Mouse (Mus musculus) embryonic facial prominence, embryonic 14.5 days (tissue): ENCODE results near the gene Sars. TPM values are rescaled to one million over a fixed set of nuclear protein-coding genes. Genes with fewer than 3 reads are reported as not detected.

Experiments
- ATAC-seq: fragments of 200-750 bp; cut with Nextera tagmentation; 2 replicates; pipeline ENCODE4 v1.8.0; 2017; ENCODE audit warnings: low read depth, moderate number of reproducible peaks, moderate TSS enrichment
- DNase-seq: peaks from one replicate; pipeline ENCODE4 v3.0.0-alpha.2; 2015; ENCODE audit warnings: low spot score
- H3K27ac ChIP-seq: fragments of 300-500 bp; sonication (generic); replicated peaks from 2 replicates; pipeline ENCODE4 v1.5.1; 2014; ENCODE audit warnings: low read depth, mild to moderate bottlenecking, low read length, moderate library complexity
- H3K27me3 ChIP-seq: fragments of 300-500 bp; sonication (generic); replicated peaks from 2 replicates; pipeline ENCODE4 v1.6.1; 2014; ENCODE audit warnings: low read length; ENCODE audit not compliant: control insufficient read depth, insufficient read depth
- H3K36me3 ChIP-seq: fragments of 300-500 bp; sonication (generic); 2 replicates; pipeline ENCODE4 v1.6.1; 2014; ENCODE audit warnings: low read length, mixed read lengths; ENCODE audit not compliant: control insufficient read depth, insufficient read depth
- H3K4me1 ChIP-seq: fragments of 300-500 bp; sonication (generic); 2 replicates; pipeline ENCODE4 v1.6.1; 2014; ENCODE audit warnings: antibody characterized with exemption, low read length; ENCODE audit not compliant: control insufficient read depth, insufficient read depth
- H3K4me2 ChIP-seq: fragments of 300-500 bp; sonication (generic); 2 replicates; pipeline ENCODE4 v1.6.1; 2014; ENCODE audit warnings: low read depth, mild to moderate bottlenecking, low read length, moderate library complexity, mixed read lengths
- H3K4me3 ChIP-seq: fragments of 300-500 bp; sonication (generic); 2 replicates; pipeline ENCODE4 v1.5.1; 2014; ENCODE audit warnings: low read depth, mild to moderate bottlenecking, low read length
- H3K9ac ChIP-seq: fragments of 300-500 bp; sonication (generic); 2 replicates; pipeline ENCODE4 v1.6.1; 2014; ENCODE audit warnings: low read depth, mild to moderate bottlenecking, low read length, moderate library complexity, mixed read lengths
- H3K9me3 ChIP-seq: fragments of 300-500 bp; sonication (generic); 2 replicates; pipeline ENCODE4 v1.6.1; 2016; ENCODE audit warnings: low read length; ENCODE audit not compliant: control insufficient read depth
- WGBS: fragments of 180-500 bp; shearing (Covaris S2); extraction: QIAGEN DNeasy Blood & Tissue Kit; methylation state at CpG from one replicate; pipeline ENCODE4 v1.1.7; 2014; 5-methylcytosine and 5-hydroxymethylcytosine counted together
- polyA plus RNA-seq: library from polyadenylated mRNA; unstranded; fragments of >200 nt; fragmentation: Nextera tagmentation; extraction: Ambion mirVana; gene quantifications from 2 replicates; pipeline ENCODE4 v1.2.1, GENCODE M21; 2014

The Sars gene
- polyA plus RNA-seq, 1 experiment from 2014 or later, result 111 TPM

DNA sequence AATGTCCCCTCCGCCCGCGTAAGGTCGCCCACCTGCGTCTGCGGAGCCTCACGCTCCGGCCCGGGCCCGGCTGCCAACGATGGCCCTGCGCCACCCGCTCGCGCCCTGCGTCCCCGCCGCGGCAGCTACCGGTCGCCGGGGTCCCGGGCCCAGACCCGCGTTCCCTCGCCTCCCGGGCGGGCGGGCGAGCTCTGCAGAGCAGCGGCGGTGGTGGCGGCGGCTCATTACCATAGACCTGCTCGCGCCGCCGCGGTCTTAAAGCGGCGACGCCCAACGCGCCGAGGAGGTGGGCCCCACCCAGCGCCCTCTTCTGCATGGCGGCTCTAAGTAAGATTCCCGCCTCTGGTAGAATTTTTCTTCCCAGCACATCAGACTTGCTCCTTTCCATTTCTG is 29.2 kb downstream of the Sars start:
- peaks cover 23% of the 10 kb centered on the region for H3K9me3 ChIP-seq
- ATAC-seq (peak; percentile 93), DNase-seq (peak; percentile 94)
- H3K27me3 ChIP-seq, result 0 out of 2 replicates have a peak, but pooled peaks cover 3% of the 10 kb centered on the region
- peak overlapping the region; percentile 73 for H3K9ac ChIP-seq
- peak overlapping the region; percentile 99 for H3K4me2 ChIP-seq
- peak overlapping the region; percentile 85 for H3K4me3 ChIP-seq
- H3K36me3 ChIP-seq, result peaks cover 25% of the 10 kb centered on the region
- H3K4me1 ChIP-seq, result peaks cover 10% of the 10 kb centered on the region
- peak overlapping the region; percentile 63 for H3K27ac ChIP-seq
- under 1% methylated on average over 24 of the region's 48 CpGs for WGBS

DNA sequence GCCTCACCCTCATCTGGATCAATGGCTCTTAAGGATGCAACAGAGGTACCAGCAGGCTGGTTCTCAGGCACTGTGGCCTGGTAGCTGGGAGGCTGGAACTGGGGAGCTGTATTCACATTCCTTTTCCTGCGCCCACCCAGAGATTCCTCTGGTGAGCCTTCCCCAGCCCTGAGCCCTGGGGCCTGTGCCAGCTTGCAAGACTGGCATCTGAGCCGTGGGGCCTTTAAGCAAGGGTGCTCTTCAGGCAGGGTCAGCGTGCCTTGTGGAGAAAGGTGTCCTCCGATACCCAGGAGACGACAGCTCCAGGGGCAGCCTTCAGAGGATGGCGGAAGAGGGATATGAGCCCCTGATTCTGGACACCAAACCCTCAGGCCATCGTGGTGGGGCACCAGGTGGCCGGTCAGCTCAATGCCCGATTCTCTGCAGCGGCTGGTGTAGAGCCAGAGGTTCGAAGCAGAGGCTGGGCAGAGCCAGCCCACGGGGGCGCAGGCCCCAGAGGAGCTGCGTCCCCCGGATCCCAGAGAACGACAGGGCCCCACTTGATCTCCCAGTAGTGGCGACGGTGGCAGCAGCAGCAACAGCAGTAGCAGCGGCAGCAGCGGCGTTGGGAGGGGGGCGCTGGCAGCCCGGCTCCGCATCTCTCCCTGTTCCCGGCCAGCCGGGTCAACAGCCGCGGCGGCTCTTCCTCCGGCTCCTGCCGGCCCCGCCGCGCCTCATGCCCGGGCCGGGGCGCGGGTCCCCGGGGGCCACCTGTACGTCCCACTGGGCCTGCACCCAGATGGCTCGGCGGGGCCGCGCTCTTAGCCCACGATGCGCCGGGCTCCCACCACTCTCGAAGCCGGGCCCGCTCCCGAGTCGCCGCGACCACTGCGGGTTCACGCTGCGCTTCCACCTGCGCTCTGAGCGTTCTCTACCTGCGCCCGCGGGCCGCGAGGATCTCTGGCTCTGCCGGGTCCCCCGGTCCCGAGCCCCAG is 29.9 kb downstream of the Sars start, which contains the start of gene Celsr2:
Gene Celsr2 (minus strand): TSS at position 696 of the 974 bp plus-strand sequence.
- peak; percentile 35 for DNase-seq

DNA sequence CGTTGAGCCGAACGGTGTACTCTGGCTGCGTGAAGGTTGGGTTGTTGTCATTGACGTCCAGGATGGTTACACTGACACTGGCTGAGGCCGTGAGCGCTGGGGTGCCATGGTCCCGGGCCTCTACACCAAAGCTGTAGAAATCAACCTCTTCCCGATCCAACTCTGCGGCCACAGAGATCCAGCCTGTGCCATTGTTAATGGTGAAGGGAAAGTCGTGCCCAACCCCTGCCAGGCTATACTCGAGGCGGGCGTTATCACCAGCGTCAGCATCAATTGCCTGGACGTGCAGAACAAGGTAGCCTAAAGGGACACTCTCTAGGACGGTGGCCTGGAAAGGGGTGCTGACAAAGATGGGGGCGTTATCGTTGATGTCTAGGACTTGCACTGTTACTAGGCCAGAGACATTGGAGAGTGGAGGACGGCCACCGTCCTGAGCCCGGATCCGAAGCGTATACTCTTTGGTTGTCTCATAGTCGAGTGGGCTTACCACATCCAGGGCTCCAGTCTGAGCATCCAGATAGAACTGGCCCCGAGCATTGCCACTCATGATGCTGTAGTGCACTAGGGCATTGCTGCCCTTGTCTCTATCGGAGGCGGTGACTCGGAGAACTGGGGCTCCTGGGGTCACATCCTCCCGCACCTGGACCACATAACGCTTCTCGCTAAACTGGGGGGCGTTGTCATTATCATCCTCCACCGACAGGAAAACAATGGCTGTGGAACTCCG is 31.2 kb downstream of the Sars start:
- no peak for ATAC-seq
- H3K27me3 ChIP-seq, result 0 out of 2 replicates have a peak, but pooled peaks cover 3% of the 10 kb centered on the region
- no peak overlapping the region for H3K27ac ChIP-seq
- WGBS, result 98% methylated on average over 35 of the region's 35 CpGs
- H3K9me3 ChIP-seq, result peaks cover 23% of the 10 kb centered on the region
- H3K4me2 ChIP-seq, result no peak overlapping the region
- peaks cover 25% of the 10 kb centered on the region for H3K36me3 ChIP-seq
- no peak for DNase-seq
- H3K4me1 ChIP-seq, result peaks cover 12% of the 10 kb centered on the region
- H3K9ac ChIP-seq, result no peak overlapping the region
- H3K4me3 ChIP-seq, result no peak overlapping the region

More for the DNA sequence above, 29.9 kb downstream of the Sars start, which contains the start of gene Celsr2:
- peaks cover 23% of the 10 kb centered on the region for H3K9me3 ChIP-seq
- H3K4me3 ChIP-seq, result peak within 1 kb of the TSS; percentile 85
- WGBS, result 19% methylated on average over 17 of the region's 67 CpGs
- H3K36me3 ChIP-seq, result peaks cover 25% of the 10 kb centered on the region
- H3K9ac ChIP-seq, result peak within 1 kb of the TSS; percentile 73
- H3K4me2 ChIP-seq, result peak within 1 kb of the TSS; percentile 99
- peak; percentile 30 for ATAC-seq
- peaks cover 12% of the 10 kb centered on the region for H3K4me1 ChIP-seq
- H3K27me3 ChIP-seq, result 0 out of 2 replicates have a peak, but pooled peaks cover 3% of the 10 kb centered on the region
- peak within 1 kb of the TSS; percentile 63 for H3K27ac ChIP-seq

DNA sequence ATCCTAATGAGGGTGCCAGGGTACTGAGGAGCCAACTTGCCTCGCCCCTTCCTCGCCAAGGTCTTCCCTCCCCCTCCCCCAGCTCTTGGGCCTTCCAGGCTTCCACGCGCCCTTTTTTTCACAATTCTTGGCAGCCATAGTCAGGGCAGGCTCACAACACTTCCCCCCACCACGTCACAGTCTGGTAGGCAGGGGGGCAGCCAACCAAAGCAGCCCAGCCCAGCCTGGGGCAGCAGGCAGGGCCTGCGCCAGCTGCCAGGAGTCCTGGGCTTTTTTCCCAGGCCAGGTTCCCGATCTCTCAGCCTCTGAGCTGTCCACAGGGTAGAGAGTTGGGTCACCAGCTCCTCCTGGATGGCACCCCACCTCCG is 33.3 kb downstream of the Sars start:
- H3K4me2 ChIP-seq, result peak overlapping the region; percentile 43
- WGBS, result 61% methylated on average over 7 of the region's 8 CpGs
- H3K9ac ChIP-seq, result peak overlapping the region; percentile 49
- peaks cover 27% of the 10 kb centered on the region for H3K36me3 ChIP-seq
- H3K27ac ChIP-seq, result peak overlapping the region; percentile 59; the same call in 1 of the 2 replicates
- 0 out of 2 replicates have a peak, but pooled peaks cover 3% of the 10 kb centered on the region for H3K27me3 ChIP-seq
- peaks cover 23% of the 10 kb centered on the region for H3K9me3 ChIP-seq
- ATAC-seq, result peak; percentile 47; the same call in 1 of the 2 replicates
- peak overlapping the region; percentile 10; the same call in 1 of the 2 replicates for H3K4me3 ChIP-seq
- DNase-seq, result peak; percentile 65
- peaks cover 12% of the 10 kb centered on the region for H3K4me1 ChIP-seq

DNA sequence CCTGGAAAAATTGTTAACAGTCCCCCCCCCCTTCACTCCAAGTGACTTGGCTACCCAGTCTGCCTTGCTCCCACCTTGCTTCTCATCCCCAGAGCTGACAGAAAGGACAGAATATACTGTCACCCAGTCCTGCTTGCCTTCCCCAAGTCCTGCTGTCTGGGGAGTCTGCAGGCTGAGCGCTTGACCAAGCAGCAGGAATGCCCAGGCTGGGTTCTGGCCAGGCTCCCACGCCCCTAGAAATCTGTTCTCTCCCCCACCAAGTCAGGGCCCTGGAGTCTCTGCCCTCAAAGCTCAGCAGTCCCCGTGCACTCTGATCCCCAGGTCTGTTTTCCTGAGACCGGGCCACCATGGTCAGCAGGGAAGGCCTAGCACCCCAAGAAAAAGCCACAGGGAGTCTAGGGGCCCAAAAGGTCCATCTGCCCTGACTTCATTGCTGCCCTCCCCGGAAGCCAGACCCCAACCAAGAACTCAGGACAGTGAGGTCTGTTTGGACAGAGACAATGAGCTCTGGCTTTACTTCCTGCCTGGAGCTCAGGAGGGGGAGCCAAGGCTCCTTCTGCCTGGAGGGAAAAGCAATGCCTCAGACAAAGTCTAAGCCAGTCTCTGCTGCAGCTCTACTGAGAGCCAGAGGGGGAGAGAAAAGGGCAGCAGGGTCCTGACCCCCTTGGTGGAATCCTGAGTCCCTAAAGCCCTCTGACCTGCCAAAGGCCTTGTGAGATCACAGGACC is 33.8 kb downstream of the Sars start:
- no peak for ATAC-seq
- Histone ChIP-seq H3K27ac (peak overlapping the region; percentile 59; the same call in 1 of the 2 replicates), H3K4me3 (peak overlapping the region; percentile 10; the same call in 1 of the 2 replicates), H3K4me2 (peak overlapping the region; percentile 43), H3K27me3 (0 out of 2 replicates have a peak, but pooled peaks cover 3% of the 10 kb centered on the region), H3K9ac (peak overlapping the region; percentile 49), H3K36me3 (peaks cover 31% of the 10 kb centered on the region), H3K9me3 (peaks cover 23% of the 10 kb centered on the region), H3K4me1 (peaks cover 12% of the 10 kb centered on the region)
- DNase-seq, result no peak
- 49% methylated on average over 5 of the region's 5 CpGs for WGBS

DNA sequence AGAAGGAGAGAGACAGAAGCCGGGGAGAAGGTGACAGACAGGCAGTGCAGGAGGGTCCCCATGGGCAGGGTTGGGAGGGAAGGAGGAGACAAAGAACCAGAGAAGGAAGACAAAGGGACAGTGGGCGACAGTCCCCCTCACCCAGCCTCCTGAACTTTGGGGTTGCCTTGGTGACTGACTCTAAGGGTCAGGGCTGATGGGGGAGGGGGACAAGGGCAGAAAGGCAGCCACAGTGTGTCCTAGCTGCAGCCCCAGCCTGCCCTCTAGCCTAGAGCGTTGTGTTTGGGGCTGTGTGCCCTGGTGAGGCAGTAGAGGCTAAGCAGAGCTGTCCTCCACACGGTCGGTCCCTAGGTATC is 34.7 kb downstream of the Sars start:
- H3K4me1 ChIP-seq, result peaks cover 12% of the 10 kb centered on the region
- H3K27me3 ChIP-seq, result 0 out of 2 replicates have a peak, but pooled peaks cover 3% of the 10 kb centered on the region
- ATAC-seq (peak; percentile 16; the same call in 1 of the 2 replicates), DNase-seq (no peak)
- peaks cover 23% of the 10 kb centered on the region for H3K9me3 ChIP-seq
- WGBS, result 33% methylated on average over 5 of the region's 5 CpGs
- H3K4me3 ChIP-seq, result no peak overlapping the region
- peaks cover 31% of the 10 kb centered on the region for H3K36me3 ChIP-seq
- H3K9ac ChIP-seq, result peak overlapping the region; percentile 28; the same call in 1 of the 2 replicates
- H3K4me2 ChIP-seq, result peak overlapping the region; percentile 43
- H3K27ac ChIP-seq, result no peak overlapping the region

DNA sequence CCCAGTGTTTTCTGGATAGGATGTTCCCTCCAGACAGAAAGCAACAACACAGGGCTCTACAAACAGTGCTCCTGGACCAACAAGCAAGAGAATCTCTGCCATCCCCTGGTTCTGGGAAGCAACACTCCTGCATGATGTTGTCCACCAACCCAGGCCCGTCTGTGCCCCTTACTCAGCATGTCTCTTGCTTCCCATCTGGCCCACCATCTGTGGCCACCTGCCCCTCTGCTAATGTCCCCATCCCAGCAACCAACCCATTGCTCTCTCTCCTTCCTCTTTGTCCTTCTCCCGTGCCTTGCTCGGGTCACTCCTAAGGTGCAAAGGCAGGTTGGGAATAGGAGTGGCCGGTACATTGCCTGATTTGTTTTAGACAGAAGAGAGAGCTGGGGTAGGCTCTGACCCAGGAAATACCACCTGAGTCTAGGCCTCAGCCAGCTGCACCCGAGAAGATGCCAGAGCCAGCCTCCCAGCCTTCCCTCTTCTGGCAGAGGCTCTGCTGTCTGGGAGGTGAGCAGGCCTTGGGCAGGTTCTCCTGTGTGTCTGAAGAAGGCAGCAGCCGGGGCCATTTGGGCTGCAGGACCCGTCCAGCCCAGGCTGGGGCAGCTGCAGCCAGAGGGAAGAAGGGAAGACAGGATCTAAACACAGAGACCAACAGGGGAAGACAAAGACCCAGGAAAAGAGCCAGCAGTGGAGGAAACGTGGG is 35.2 kb downstream of the Sars start:
- ATAC-seq (no peak), DNase-seq (no peak)
- no peaks in the 10 kb centered on the region for H3K27me3 ChIP-seq
- H3K4me3 ChIP-seq, result no peak overlapping the region
- peak overlapping the region; percentile 28; the same call in 1 of the 2 replicates for H3K9ac ChIP-seq
- H3K36me3 ChIP-seq, result peaks cover 31% of the 10 kb centered on the region
- peak overlapping the region; percentile 43; the same call in 1 of the 2 replicates for H3K4me2 ChIP-seq
- H3K4me1 ChIP-seq, result peaks cover 8% of the 10 kb centered on the region
- 59% methylated on average over 8 of the region's 8 CpGs for WGBS
- H3K27ac ChIP-seq, result no peak overlapping the region
- peaks cover 23% of the 10 kb centered on the region for H3K9me3 ChIP-seq
